Mouse (Mus musculus) intestine, postnatal 0 days (tissue): ENCODE measurements at regions not wholly inside any gene's neighbourhood (a gene's known extent, or its start where the extent isn't known, plus 50 kb on each side); places are given as distances from the start of the nearest gene placed in this dataset.

ENCODE experiments used
- ATAC-seq: fragments of 200-750 bp; cut with Nextera tagmentation; 2 replicates; pipeline ENCODE4 v1.8.0; 2017; ENCODE audit warnings: mild to moderate bottlenecking, moderate TSS enrichment, moderate library complexity
- H3K27ac ChIP-seq: fragments of 300-500 bp; sonication (generic); 2 replicates; pipeline ENCODE4 v1.5.1; 2014; ENCODE audit warnings: mild to moderate bottlenecking, low read depth, low read length, moderate library complexity
- H3K27me3 ChIP-seq: fragments of 300-500 bp; sonication (generic); replicated peaks from 2 replicates; pipeline ENCODE4 v1.6.1; 2014; ENCODE audit warnings: low read length, mixed read lengths; ENCODE audit not compliant: control insufficient read depth, insufficient read depth
- H3K36me3 ChIP-seq: fragments of 300-500 bp; sonication (generic); 2 replicates; pipeline ENCODE4 v1.6.1; 2014; ENCODE audit warnings: mild to moderate bottlenecking, moderate library complexity; ENCODE audit not compliant: control insufficient read depth, insufficient read depth
- H3K4me1 ChIP-seq: fragments of 300-500 bp; sonication (generic); replicated peaks from 2 replicates; pipeline ENCODE4 v1.6.1; 2014; ENCODE audit warnings: antibody characterized with exemption, low read length, mixed read lengths; ENCODE audit not compliant: control insufficient read depth, insufficient read depth
- H3K4me2 ChIP-seq: fragments of 300-500 bp; sonication (generic); replicated peaks from 2 replicates; pipeline ENCODE4 v1.6.1; 2014; ENCODE audit warnings: low read depth, mild to moderate bottlenecking, moderate library complexity
- H3K4me3 ChIP-seq: fragments of 300-500 bp; sonication (generic); 2 replicates; pipeline ENCODE4 v1.5.1; 2014; ENCODE audit warnings: low read depth, low read length
- H3K9ac ChIP-seq: fragments of 300-500 bp; sonication (generic); 2 replicates; pipeline ENCODE4 v1.6.1; 2014; ENCODE audit warnings: mild to moderate bottlenecking, low read depth, low read length
- H3K9me3 ChIP-seq: fragments of 300-500 bp; sonication (generic); 2 replicates; pipeline ENCODE4 v1.6.1; 2016; ENCODE audit warnings: mixed run types; ENCODE audit not compliant: control insufficient read depth
- CTCF ChIP-seq: sonication (generic); IDR thresholded peaks from 2 replicates; pipeline ENCODE4 v1.5.1; 2016; ENCODE audit warnings: low read depth, mild to moderate bottlenecking, control low read depth, antibody characterized with exemption, moderate library complexity
- WGBS: fragments of 180-500 bp; shearing (Covaris S2); extraction: QIAGEN DNeasy Blood & Tissue Kit; methylation state at CpG from one replicate; pipeline ENCODE4 v1.1.7; 2014; 5-methylcytosine and 5-hydroxymethylcytosine counted together

GRCm38 (mm10) chr17:84119221-84120017, 68.3 kb downstream of the Zfp36l2 start:
- TF ChIP-seq CTCF = no peak
- no peak overlapping the region for H3K27ac ChIP-seq
- H3K9me3 ChIP-seq = no peaks in the 10 kb centered on the region
- no peak overlapping the region for H3K4me2 ChIP-seq
- H3K4me3 ChIP-seq = no peak overlapping the region
- 91% methylated on average over 16 of the region's 16 CpGs for WGBS
- H3K9ac ChIP-seq = no peak overlapping the region
- ATAC-seq = no peak
- peaks cover 9% of the 10 kb centered on the region for H3K4me1 ChIP-seq
- no peaks in the 10 kb centered on the region for H3K27me3 ChIP-seq
- H3K36me3 ChIP-seq = no peaks in the 10 kb centered on the region; the same call in 1 of the 2 replicates

GRCm38 (mm10) chr17:84118781-84119180, 69.0 kb downstream of the Zfp36l2 start:
- no peak overlapping the region for H3K4me3 ChIP-seq
- no peak overlapping the region for H3K9ac ChIP-seq
- ATAC-seq = no peak
- TF ChIP-seq CTCF = no peak
- peaks cover 9% of the 10 kb centered on the region for H3K4me1 ChIP-seq
- no peaks in the 10 kb centered on the region for H3K9me3 ChIP-seq
- no peaks in the 10 kb centered on the region; the same call in 1 of the 2 replicates for H3K36me3 ChIP-seq
- no peaks in the 10 kb centered on the region for H3K27me3 ChIP-seq
- H3K4me2 ChIP-seq = no peak overlapping the region
- no peak overlapping the region for H3K27ac ChIP-seq
- 50% methylated on average over 1 of the region's 1 CpGs for WGBS

GRCm38 (mm10) chr17:84118271-84118670, 69.5 kb downstream of the Zfp36l2 start:
- no peak for TF ChIP-seq CTCF
- no peak overlapping the region for H3K4me3 ChIP-seq
- H3K9me3 ChIP-seq = no peaks in the 10 kb centered on the region
- H3K27me3 ChIP-seq = no peaks in the 10 kb centered on the region
- WGBS = 68% methylated on average over 4 of the region's 4 CpGs
- no peak for ATAC-seq
- no peak overlapping the region for H3K9ac ChIP-seq
- peaks cover 9% of the 10 kb centered on the region for H3K4me1 ChIP-seq
- no peaks in the 10 kb centered on the region for H3K36me3 ChIP-seq
- H3K27ac ChIP-seq = no peak overlapping the region
- H3K4me2 ChIP-seq = no peak overlapping the region

GRCm38 (mm10) chr17:84117756-84118155, 70.0 kb downstream of the Zfp36l2 start:
- no peak for ATAC-seq
- Histone ChIP-seq H3K27ac (no peak overlapping the region; the same call in 1 of the 2 replicates), H3K27me3 (no peaks in the 10 kb centered on the region), H3K4me2 (no peak overlapping the region), H3K4me1 (peaks cover 9% of the 10 kb centered on the region), H3K9ac (no peak overlapping the region), H3K36me3 (no peaks in the 10 kb centered on the region), H3K9me3 (no peaks in the 10 kb centered on the region), H3K4me3 (no peak overlapping the region)
- no peak for TF ChIP-seq CTCF
- WGBS = 57% methylated on average over 1 of the region's 1 CpGs

GRCm38 (mm10) chr17:84116340-84117279, 71.1 kb downstream of the Zfp36l2 start:
- ATAC-seq = peak; percentile 48; the same call in 1 of the 2 replicates
- no peak overlapping the region; the same call in 1 of the 2 replicates for H3K9ac ChIP-seq
- no peaks in the 10 kb centered on the region for H3K36me3 ChIP-seq
- peaks cover 9% of the 10 kb centered on the region for H3K4me1 ChIP-seq
- 64% methylated on average over 17 of the region's 17 CpGs for WGBS
- no peak overlapping the region for H3K27ac ChIP-seq
- H3K4me2 ChIP-seq = no peak overlapping the region
- H3K4me3 ChIP-seq = no peak overlapping the region
- no peaks in the 10 kb centered on the region for H3K27me3 ChIP-seq
- H3K9me3 ChIP-seq = no peaks in the 10 kb centered on the region
- no peak for TF ChIP-seq CTCF

- Histone ChIP-seq H3K9ac (no peak overlapping the region), H3K27ac (no peak overlapping the region), H3K9me3 (no peaks in the 10 kb centered on the region), H3K4me3 (no peak overlapping the region), H3K4me2 (no peak overlapping the region), H3K36me3 (no peaks in the 10 kb centered on the region), H3K27me3 (no peaks in the 10 kb centered on the region), H3K4me1 (peaks cover 9% of the 10 kb centered on the region)
- no peak for TF ChIP-seq CTCF
- ATAC-seq = no peak
- 65% methylated on average over 3 of the region's 3 CpGs for WGBS
Observed at GRCm38 (mm10) chr17:84115957-84116339, 71.8 kb downstream of the Zfp36l2 start.
